ENCODE assay signal across 8 mouse cellular contexts in genomic region chr15:84072226-84072625, GRCm38 (mm10). TPM values are rescaled to one million over a fixed set of nuclear protein-coding genes. Genes with fewer than 3 reads are reported as not detected.
DNase-seq lines count a peak whose midpoint lies in the region; ATAC-seq and TF ChIP-seq lines count a peak whose summit lies in the region.
"Had no signal": no experiment of that assay in that cellular context is flagged by ENCODE, and none has a peak within 500 bp of the region (broad histone marks: within the 10 kb centered on the region; RNA-seq: fewer than 3 reads in every experiment).

No protein-coding gene starts in this region.

- H3K27ac ChIP-seq in bone marrow macrophage, adult 2 months (ENCODE audit: insufficient read depth, low read depth, low read length) = no peak overlapping the region
- no peak overlapping the region for H3K27ac ChIP-seq in embryonic facial prominence, embryonic 11.5 days (replicated peaks; ENCODE audit: low read depth, low read length)
- no peak overlapping the region for H3K27ac ChIP-seq in hindbrain, embryonic 15.5 days (replicated peaks)
- no peak overlapping the region for H3K27ac ChIP-seq in limb, embryonic 10.5 days
- H3K27ac ChIP-seq: stomach, embryonic 15.5 days had no signal

- H3K4me3 ChIP-seq in bone marrow macrophage, adult 2 months (ENCODE audit: insufficient read depth, low read length) = no peak overlapping the region
- H3K4me3 ChIP-seq in embryonic facial prominence, embryonic 11.5 days (ENCODE audit: low read depth, low read length) = no peak overlapping the region
- no peak overlapping the region for H3K4me3 ChIP-seq in hindbrain, embryonic 15.5 days
- no peak overlapping the region for H3K4me3 ChIP-seq in limb, embryonic 10.5 days
- H3K4me3 ChIP-seq: stomach, embryonic 15.5 days had no signal

- peak; percentile 25; the same call in 1 of the 2 replicates for TF ChIP-seq CTCF in bone marrow macrophage, adult 2 months (IDR thresholded peaks at IDR 0.05; ENCODE audit: low read depth, low read length)

- no peak overlapping the region for H3K9ac ChIP-seq in embryonic facial prominence, embryonic 11.5 days (replicated peaks; ENCODE audit: low read length)
- no peak overlapping the region for H3K9ac ChIP-seq in hindbrain, embryonic 15.5 days
- H3K9ac ChIP-seq: stomach, embryonic 15.5 days had no signal

- peak; percentile 39; the same call in 1 of the 2 replicates for ATAC-seq in embryonic facial prominence, embryonic 11.5 days (replicated peaks; ENCODE audit: insufficient number of reproducible peaks, low FRiP score, low TSS enrichment, low read depth)
- ATAC-seq in hindbrain, embryonic 15.5 days (ENCODE audit: low FRiP score, low read depth) = peak; percentile 54

- H3K9me3 ChIP-seq in embryonic facial prominence, embryonic 11.5 days (replicated peaks; ENCODE audit: control insufficient read depth, low read length) = no peaks in the 10 kb centered on the region
- H3K9me3 ChIP-seq in hindbrain, embryonic 15.5 days = no peaks in the 10 kb centered on the region
- H3K9me3 ChIP-seq in limb, embryonic 10.5 days (replicated peaks) = no peaks in the 10 kb centered on the region
- H3K9me3 ChIP-seq: stomach, embryonic 15.5 days had no signal

- H3K36me3 ChIP-seq in embryonic facial prominence, embryonic 11.5 days (replicated peaks; ENCODE audit: control insufficient read depth, insufficient read depth, low read depth, low read length) = no peaks in the 10 kb centered on the region
- no peaks in the 10 kb centered on the region for H3K36me3 ChIP-seq in hindbrain, embryonic 15.5 days
- H3K36me3 ChIP-seq in limb, embryonic 10.5 days = no peaks in the 10 kb centered on the region
- H3K36me3 ChIP-seq: stomach, embryonic 15.5 days had no signal

- WGBS in embryonic facial prominence, embryonic 11.5 days = 31% methylated on average over 7 of the region's 7 CpGs
- WGBS in hindbrain, embryonic 15.5 days = 11% methylated on average over 7 of the region's 7 CpGs
- WGBS in limb, embryonic 10.5 days = 37% methylated on average over 7 of the region's 7 CpGs

- TF ChIP-seq POLR2A in bone marrow macrophage, adult 2 months (IDR thresholded peaks at IDR 0.05; ENCODE audit: borderline replicate concordance, low read depth, low read length) = no peak

- peak; percentile 23 for DNase-seq in thymus, postnatal 0 days (ENCODE audit: low spot score)
- no peak for DNase-seq in thymus, adult 18-20 months
- DNase-seq in embryonic facial prominence, embryonic 11.5 days (ENCODE audit: low spot score) = peak; percentile 83
- DNase-seq in limb, embryonic 10.5 days (ENCODE audit: low spot score) = peak; percentile 75
- peak; percentile 93 for DNase-seq in right cerebral cortex, postnatal 14 days

- no peak overlapping the region for H3K4me2 ChIP-seq in embryonic facial prominence, embryonic 11.5 days (ENCODE audit: low read depth, low read length)
- H3K4me2 ChIP-seq in hindbrain, embryonic 15.5 days = no peak overlapping the region
- H3K4me2 ChIP-seq: stomach, embryonic 15.5 days had no signal

- no peaks in the 10 kb centered on the region for H3K4me1 ChIP-seq in bone marrow macrophage, adult 2 months (ENCODE audit: control insufficient read depth, insufficient read depth, low read length)
- H3K4me1 ChIP-seq in embryonic facial prominence, embryonic 11.5 days (ENCODE audit: control insufficient read depth, insufficient read depth, low read length) = no peaks in the 10 kb centered on the region
- H3K4me1 ChIP-seq in hindbrain, embryonic 15.5 days (replicated peaks) = peaks cover 41% of the 10 kb centered on the region
- peaks cover 31% of the 10 kb centered on the region for H3K4me1 ChIP-seq in limb, embryonic 10.5 days

- H3K27me3 ChIP-seq in embryonic facial prominence, embryonic 11.5 days (ENCODE audit: control insufficient read depth, insufficient read depth, low read length) = peaks cover 10% of the 10 kb centered on the region
- peaks cover 6% of the 10 kb centered on the region; the same call in 1 of the 2 replicates for H3K27me3 ChIP-seq in hindbrain, embryonic 15.5 days
- peaks cover 98% of the 10 kb centered on the region for H3K27me3 ChIP-seq in limb, embryonic 10.5 days (ENCODE audit: low read depth, poor library complexity, severe bottlenecking)

RNA-seq across cellular contexts. Expression of gene Efcab6, which starts 7.0 kb away (rescaled TPM):
- polyA plus RNA-seq in thymus, postnatal 0 days (2015; fragmentation: Nextera tagmentation; extraction: Ambion mirVana) = 0.34 and 0.49 TPM in 2 replicates
- polyA plus RNA-seq in bone marrow macrophage, adult 2 months (2012; ENCODE audit: insufficient read depth, insufficient read length, missing spikeins) = not detected in 2 replicates
- 0.14 and 0.20 TPM in 2 replicates for polyA plus RNA-seq in embryonic facial prominence, embryonic 11.5 days (2014; fragmentation: Nextera tagmentation; extraction: Ambion mirVana)
- polyA plus RNA-seq in hindbrain, embryonic 15.5 days (2015; fragmentation: Nextera tagmentation; extraction: Ambion mirVana) = 0.45 and 0.52 TPM in 2 replicates
- not detected in 2 replicates for polyA plus RNA-seq in limb, embryonic 10.5 days (2016; fragmentation: Nextera tagmentation; extraction: Ambion mirVana)

RNA-seq across cellular contexts. Expression of gene Sult4a1, which starts 33.3 kb away (rescaled TPM):
- 0.22 and 0.30 TPM in 2 replicates for polyA plus RNA-seq in thymus, postnatal 0 days (2015; fragmentation: Nextera tagmentation; extraction: Ambion mirVana)
- not detected in 2 replicates for polyA plus RNA-seq in bone marrow macrophage, adult 2 months (2012; ENCODE audit: insufficient read depth, insufficient read length, missing spikeins)
- polyA plus RNA-seq in embryonic facial prominence, embryonic 11.5 days (2014; fragmentation: Nextera tagmentation; extraction: Ambion mirVana) = 5.7 and 7.4 TPM in 2 replicates
- polyA plus RNA-seq in hindbrain, embryonic 15.5 days (2015; fragmentation: Nextera tagmentation; extraction: Ambion mirVana) = 109 and 120 TPM in 2 replicates
- polyA plus RNA-seq in limb, embryonic 10.5 days (2016; fragmentation: Nextera tagmentation; extraction: Ambion mirVana) = 1.2 and 1.3 TPM in 2 replicates

RNA-seq across cellular contexts. Expression of gene Pnpla5, which starts 50.7 kb away (rescaled TPM):
- 0.07 and 0.09 TPM in 2 replicates for polyA plus RNA-seq in thymus, postnatal 0 days (2015; fragmentation: Nextera tagmentation; extraction: Ambion mirVana)
- polyA plus RNA-seq in bone marrow macrophage, adult 2 months (2012; ENCODE audit: insufficient read depth, insufficient read length, missing spikeins) = not detected in 2 replicates
- not detected in 2 replicates for polyA plus RNA-seq in embryonic facial prominence, embryonic 11.5 days (2014; fragmentation: Nextera tagmentation; extraction: Ambion mirVana)
- not detected in 2 replicates for polyA plus RNA-seq in hindbrain, embryonic 15.5 days (2015; fragmentation: Nextera tagmentation; extraction: Ambion mirVana)
- polyA plus RNA-seq in limb, embryonic 10.5 days (2016; fragmentation: Nextera tagmentation; extraction: Ambion mirVana) = not detected in 2 replicates
- polyA plus RNA-seq: stomach, embryonic 15.5 days had no signal

Comparison
In these comparisons a context has a peak if more than half of its experiments do, and no peak if none do; other contexts are left out.
1. DNase-seq: peak in thymus, postnatal 0 days (single experiment), embryonic facial prominence, embryonic 11.5 days (single experiment), limb, embryonic 10.5 days (single experiment) and right cerebral cortex, postnatal 14 days (single experiment); none in thymus, adult 18-20 months (0 of 2).
2. RNA of gene Sult4a1, which starts 33.3 kb away (polyA plus RNA-seq): 109 to 120 TPM in hindbrain, embryonic 15.5 days; 5.7 to 7.4 TPM in embryonic facial prominence, embryonic 11.5 days, 1.2 to 1.3 TPM in limb, embryonic 10.5 days, 0.22 to 0.30 TPM in thymus, postnatal 0 days and not detected in bone marrow macrophage, adult 2 months; every median in the first group is over 10 times any median in the second.